ENCODE assay signal across 8 mouse cellular contexts in the genomic region with DNA sequence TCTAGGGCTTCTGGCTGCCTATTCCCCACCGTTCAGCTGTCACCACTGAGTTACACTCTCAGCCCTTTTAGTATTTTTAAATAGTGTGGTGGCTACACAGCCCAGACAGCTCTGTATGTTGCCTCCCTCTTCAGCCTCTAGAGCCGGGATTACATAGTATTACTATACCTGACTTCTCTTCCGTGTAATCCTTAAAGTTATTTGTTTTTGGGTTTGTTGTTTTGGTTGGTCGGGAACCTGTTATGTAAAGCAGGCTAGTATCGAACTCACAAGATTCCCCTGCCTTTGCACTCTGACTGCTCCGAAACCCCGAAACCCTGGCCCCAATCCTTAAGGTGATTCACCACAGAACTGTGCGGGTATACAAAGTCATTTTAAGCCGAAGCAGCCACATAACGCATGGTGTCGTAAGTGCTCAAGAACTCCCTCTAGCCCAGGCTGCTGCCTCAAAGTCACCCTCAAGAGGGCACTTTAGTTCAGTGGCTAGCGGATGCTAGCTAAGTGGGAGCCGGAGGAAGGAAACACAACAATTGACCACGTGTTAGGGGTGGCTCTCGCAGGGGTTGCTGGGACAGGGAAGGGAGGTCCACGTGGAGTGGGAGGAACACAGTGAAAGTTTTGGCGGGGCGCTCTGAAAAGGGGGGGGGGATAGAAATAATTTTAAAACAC. TPM values are rescaled to one million over a fixed set of nuclear protein-coding genes. Genes with fewer than 3 reads are reported as not detected.
DNase-seq lines count a peak whose midpoint lies in the region; ATAC-seq and TF ChIP-seq lines count a peak whose summit lies in the region.

No protein-coding gene starts in this region.

- H3K4me1 ChIP-seq in heart, embryonic 11.5 days (ENCODE audit: control insufficient read depth, insufficient read depth, low read length), result peaks cover 43% of the 10 kb centered on the region
- peaks cover 71% of the 10 kb centered on the region for H3K4me1 ChIP-seq in kidney, embryonic 15.5 days
- peaks cover 14 to 43% of the 10 kb centered on the region in 2 experiments for H3K4me1 ChIP-seq in liver, embryonic 14.5 days (replicated peaks; ENCODE audit: control insufficient read depth in 2 of 2, insufficient read depth in 2 of 2, low read length in 1 of 2)
- peaks cover 44% of the 10 kb centered on the region for H3K4me1 ChIP-seq in stomach, embryonic 16.5 days (ENCODE audit: control insufficient read depth, insufficient read depth, low read length)

- H3K9ac ChIP-seq in heart, embryonic 11.5 days (ENCODE audit: low read depth, low read length), result peak overlapping the region; percentile 78; the same call in 1 of the 2 replicates
- H3K9ac ChIP-seq in kidney, embryonic 15.5 days, result peak overlapping the region; percentile 61
- peak overlapping the region; percentile 41 for H3K9ac ChIP-seq in liver, embryonic 14.5 days (replicated peaks)
- H3K9ac ChIP-seq in stomach, embryonic 16.5 days (ENCODE audit: low read length), result peak overlapping the region; percentile 74

- H3K27me3 ChIP-seq in heart, embryonic 11.5 days (ENCODE audit: control insufficient read depth, insufficient read depth, low read length), result no peaks in the 10 kb centered on the region
- no peaks in the 10 kb centered on the region for H3K27me3 ChIP-seq in kidney, embryonic 15.5 days
- no peaks in the 10 kb centered on the region for H3K27me3 ChIP-seq in liver, embryonic 14.5 days (ENCODE audit: control insufficient read depth, insufficient read depth, low read length)
- H3K27me3 ChIP-seq in stomach, embryonic 16.5 days (ENCODE audit: control insufficient read depth, insufficient read depth, low read length), result no peaks in the 10 kb centered on the region

- no peaks in the 10 kb centered on the region for H3K36me3 ChIP-seq in heart, embryonic 11.5 days (ENCODE audit: control insufficient read depth, insufficient read depth, low read length)
- no peaks in the 10 kb centered on the region for H3K36me3 ChIP-seq in kidney, embryonic 15.5 days
- H3K36me3 ChIP-seq in liver, embryonic 14.5 days (replicated peaks; ENCODE audit: control insufficient read depth, insufficient read depth, low read depth), result no peaks in the 10 kb centered on the region
- H3K36me3 ChIP-seq in stomach, embryonic 16.5 days (ENCODE audit: control insufficient read depth, insufficient read depth, low read length), result no peaks in the 10 kb centered on the region

- peak; percentile 88 for TF ChIP-seq CTCF in liver, embryonic 14.5 days (IDR thresholded peaks at IDR 0.05; ENCODE audit: low read depth)

- TF ChIP-seq EP300 in liver, embryonic 14.5 days (IDR thresholded peaks at IDR 0.05; ENCODE audit: low read depth), result no peak

- DNase-seq in CD8-positive naive resting alpha-beta T cell, adult 2 months (ENCODE audit: low read depth in 2 of 2, low spot score in 2 of 2), result peak; percentile 87 to 91
- DNase-seq in brain, adult 2 months (ENCODE audit: low read depth, low spot score), result peak; percentile 98
- DNase-seq in liver, embryonic 14.5 days (ENCODE audit: low read depth in 3 of 3, low spot score in 3 of 3), result peak; percentile 76 to 87 (median 78)
- peak; percentile 87 to 90 for DNase-seq in natural killer cell, adult 2 months (ENCODE audit: low spot score in 2 of 2)

- H3K4me2 ChIP-seq in heart, embryonic 11.5 days, result peak overlapping the region; percentile 95
- H3K4me2 ChIP-seq in kidney, embryonic 15.5 days, result peak overlapping the region; percentile 96
- H3K4me2 ChIP-seq in liver, embryonic 14.5 days (ENCODE audit: low read depth), result peak overlapping the region; percentile 92
- H3K4me2 ChIP-seq in stomach, embryonic 16.5 days (ENCODE audit: low read depth, low read length), result peak overlapping the region; percentile 95

- H3K27ac ChIP-seq in heart, embryonic 11.5 days (ENCODE audit: low read depth, low read length), result peak overlapping the region; percentile 80
- peak overlapping the region; percentile 90 for H3K27ac ChIP-seq in kidney, embryonic 15.5 days
- H3K27ac ChIP-seq in liver, embryonic 14.5 days, result peak overlapping the region; percentile 38
- peak overlapping the region; percentile 82 for H3K27ac ChIP-seq in stomach, embryonic 16.5 days (ENCODE audit: low read length)

- peak; percentile 82 for ATAC-seq in erythroblast, adult 5-6 weeks (replicated peaks; ENCODE audit: low FRiP score, poor library complexity, severe bottlenecking)
- ATAC-seq in heart, embryonic 11.5 days (replicated peaks; ENCODE audit: insufficient number of reproducible peaks, low FRiP score, low TSS enrichment), result peak; percentile 67
- ATAC-seq in kidney, embryonic 15.5 days (replicated peaks; ENCODE audit: low FRiP score), result peak; percentile 80
- ATAC-seq in liver, embryonic 14.5 days (ENCODE audit: insufficient read depth), result peak; percentile 80
- peak; percentile 86 for ATAC-seq in stomach, embryonic 16.5 days (ENCODE audit: insufficient read depth, low FRiP score)

- WGBS in heart, embryonic 11.5 days (ENCODE audit: insufficient replicate concordance), result 14% methylated on average over 18 of the region's 18 CpGs
- WGBS in kidney, embryonic 15.5 days, result 11% methylated on average over 18 of the region's 18 CpGs
- WGBS in liver, embryonic 14.5 days (ENCODE audit: insufficient replicate concordance), result 12% methylated on average over 18 of the region's 18 CpGs
- WGBS in stomach, embryonic 16.5 days, result 10% methylated on average over 18 of the region's 18 CpGs

- no peaks in the 10 kb centered on the region for H3K9me3 ChIP-seq in heart, embryonic 11.5 days (replicated peaks; ENCODE audit: control insufficient read depth, low read length)
- no peaks in the 10 kb centered on the region for H3K9me3 ChIP-seq in kidney, embryonic 15.5 days (replicated peaks)
- H3K9me3 ChIP-seq in liver, embryonic 14.5 days (ENCODE audit: control insufficient read depth, low read length), result no peaks in the 10 kb centered on the region
- no peaks in the 10 kb centered on the region for H3K9me3 ChIP-seq in stomach, embryonic 16.5 days (replicated peaks; ENCODE audit: control insufficient read depth, low read length)

- H3K4me3 ChIP-seq in heart, embryonic 11.5 days (ENCODE audit: low read depth, low read length), result peak overlapping the region; percentile 61
- peak overlapping the region; percentile 56 for H3K4me3 ChIP-seq in kidney, embryonic 15.5 days (replicated peaks)
- peak overlapping the region; percentile 56 to 79 for H3K4me3 ChIP-seq in liver, embryonic 14.5 days (ENCODE audit: insufficient read depth in 1 of 2, low read depth in 2 of 2, low read length in 2 of 2)
- H3K4me3 ChIP-seq in stomach, embryonic 16.5 days (replicated peaks; ENCODE audit: low read length), result peak overlapping the region; percentile 57

RNA-seq across cellular contexts. Expression of gene Msl1, which starts 6.6 kb away (rescaled TPM):
- 30.3 and 42.7 TPM in 2 replicates for total RNA-seq in erythroblast, adult 5-6 weeks (2015; ENCODE audit: low replicate concordance)
- 26.1 and 26.3 TPM in 2 replicates for total RNA-seq in erythroblast, adult 5-6 weeks (2017; ENCODE audit: low replicate concordance)
- polyA plus RNA-seq in heart, embryonic 11.5 days (2014; fragmentation: Nextera tagmentation; extraction: Ambion mirVana), result 15.9 and 17.1 TPM in 2 replicates
- polyA plus RNA-seq in kidney, embryonic 15.5 days (2015; fragmentation: Nextera tagmentation; extraction: Ambion mirVana), result 25.1 and 25.8 TPM in 2 replicates
- 11.5 and 15.8 TPM in 2 replicates for polyA plus RNA-seq in liver, embryonic 14.5 days (2012; rRNA removed)
- 4.5 and 4.9 TPM in 2 replicates for polyA plus RNA-seq in liver, embryonic 14.5 days (2014; fragmentation: Nextera tagmentation; extraction: Ambion mirVana)
- polyA plus RNA-seq in stomach, embryonic 16.5 days (2015; fragmentation: Nextera tagmentation; extraction: Ambion mirVana), result 18.0 and 18.4 TPM in 2 replicates

RNA-seq across cellular contexts. Expression of gene Nr1d1, which starts 13.6 kb away (rescaled TPM):
- not detected in 2 replicates for total RNA-seq in erythroblast, adult 5-6 weeks (2015; ENCODE audit: low replicate concordance)
- 0.26 and 0.42 TPM in 2 replicates for total RNA-seq in erythroblast, adult 5-6 weeks (2017; ENCODE audit: low replicate concordance)
- 5.6 and 6.4 TPM in 2 replicates for polyA plus RNA-seq in heart, embryonic 11.5 days (2014; fragmentation: Nextera tagmentation; extraction: Ambion mirVana)
- 2.0 and 2.3 TPM in 2 replicates for polyA plus RNA-seq in kidney, embryonic 15.5 days (2015; fragmentation: Nextera tagmentation; extraction: Ambion mirVana)
- 0.54 and 0.65 TPM in 2 replicates for polyA plus RNA-seq in liver, embryonic 14.5 days (2012; rRNA removed)
- 0.56 and 0.58 TPM in 2 replicates for polyA plus RNA-seq in liver, embryonic 14.5 days (2014; fragmentation: Nextera tagmentation; extraction: Ambion mirVana)
- 2.6 and 4.1 TPM in 2 replicates for polyA plus RNA-seq in stomach, embryonic 16.5 days (2015; fragmentation: Nextera tagmentation; extraction: Ambion mirVana)

RNA-seq across cellular contexts. Expression of gene Casc3, which starts 16.0 kb away (rescaled TPM):
- total RNA-seq in erythroblast, adult 5-6 weeks (2015; ENCODE audit: low replicate concordance), result 20.0 and 23.6 TPM in 2 replicates
- total RNA-seq in erythroblast, adult 5-6 weeks (2017; ENCODE audit: low replicate concordance), result 15.7 and 26.5 TPM in 2 replicates
- polyA plus RNA-seq in heart, embryonic 11.5 days (2014; fragmentation: Nextera tagmentation; extraction: Ambion mirVana), result 22.2 and 28.5 TPM in 2 replicates
- polyA plus RNA-seq in kidney, embryonic 15.5 days (2015; fragmentation: Nextera tagmentation; extraction: Ambion mirVana), result 40.6 and 40.8 TPM in 2 replicates
- polyA plus RNA-seq in liver, embryonic 14.5 days (2012; rRNA removed), result 12.2 and 12.7 TPM in 2 replicates
- 11.5 and 13.0 TPM in 2 replicates for polyA plus RNA-seq in liver, embryonic 14.5 days (2014; fragmentation: Nextera tagmentation; extraction: Ambion mirVana)
- 25.1 and 26.3 TPM in 2 replicates for polyA plus RNA-seq in stomach, embryonic 16.5 days (2015; fragmentation: Nextera tagmentation; extraction: Ambion mirVana)

RNA-seq across cellular contexts. Expression of gene Rapgefl1, which starts 47.9 kb away (rescaled TPM):
- not detected in 2 replicates for total RNA-seq in erythroblast, adult 5-6 weeks (2015; ENCODE audit: low replicate concordance)
- 0.42 TPM in 1 of 2 replicates, not detected in the other for total RNA-seq in erythroblast, adult 5-6 weeks (2017; ENCODE audit: low replicate concordance)
- polyA plus RNA-seq in heart, embryonic 11.5 days (2014; fragmentation: Nextera tagmentation; extraction: Ambion mirVana), result 0.57 and 0.73 TPM in 2 replicates
- polyA plus RNA-seq in kidney, embryonic 15.5 days (2015; fragmentation: Nextera tagmentation; extraction: Ambion mirVana), result 1.6 and 1.7 TPM in 2 replicates
- polyA plus RNA-seq in liver, embryonic 14.5 days (2012; rRNA removed), result 0.52 and 0.55 TPM in 2 replicates
- polyA plus RNA-seq in liver, embryonic 14.5 days (2014; fragmentation: Nextera tagmentation; extraction: Ambion mirVana), result 0.05 and 0.06 TPM in 2 replicates
- polyA plus RNA-seq in stomach, embryonic 16.5 days (2015; fragmentation: Nextera tagmentation; extraction: Ambion mirVana), result 6.5 and 7.8 TPM in 2 replicates

RNA-seq across cellular contexts. Expression of gene Thra, which starts 48.2 kb away (rescaled TPM):
- 1.9 and 5.0 TPM in 2 replicates for total RNA-seq in erythroblast, adult 5-6 weeks (2015; ENCODE audit: low replicate concordance)
- 4.3 and 8.1 TPM in 2 replicates for total RNA-seq in erythroblast, adult 5-6 weeks (2017; ENCODE audit: low replicate concordance)
- polyA plus RNA-seq in heart, embryonic 11.5 days (2014; fragmentation: Nextera tagmentation; extraction: Ambion mirVana), result 32.2 and 35.7 TPM in 2 replicates
- 21.7 and 26.9 TPM in 2 replicates for polyA plus RNA-seq in kidney, embryonic 15.5 days (2015; fragmentation: Nextera tagmentation; extraction: Ambion mirVana)
- 14.6 and 15.6 TPM in 2 replicates for polyA plus RNA-seq in liver, embryonic 14.5 days (2012; rRNA removed)
- polyA plus RNA-seq in liver, embryonic 14.5 days (2014; fragmentation: Nextera tagmentation; extraction: Ambion mirVana), result 8.3 and 10.0 TPM in 2 replicates
- 32.9 and 37.8 TPM in 2 replicates for polyA plus RNA-seq in stomach, embryonic 16.5 days (2015; fragmentation: Nextera tagmentation; extraction: Ambion mirVana)

Comparison
In these comparisons a context has a peak if more than half of its experiments do, and no peak if none do; other contexts are left out.
1. Peak in every context shown above with its lines: DNase-seq, ATAC-seq, H3K4me3 ChIP-seq and H3K27ac ChIP-seq.
2. H3K27ac ChIP-seq: peak in every context shown above with its lines; median percentile 90 in kidney, embryonic 15.5 days; 82 in stomach, embryonic 16.5 days; 80 in heart, embryonic 11.5 days; 38 in liver, embryonic 14.5 days.